Mouse (Mus musculus): Measurements from ENCODE around the gene Cntn5. TPM values are rescaled to one million over a fixed set of nuclear protein-coding genes. Genes with fewer than 3 reads are reported as not detected.

Cntn5 gene
- polyA plus RNA-seq, 1 experiment from 2014 or later, result 0.41 TPM

DNA sequence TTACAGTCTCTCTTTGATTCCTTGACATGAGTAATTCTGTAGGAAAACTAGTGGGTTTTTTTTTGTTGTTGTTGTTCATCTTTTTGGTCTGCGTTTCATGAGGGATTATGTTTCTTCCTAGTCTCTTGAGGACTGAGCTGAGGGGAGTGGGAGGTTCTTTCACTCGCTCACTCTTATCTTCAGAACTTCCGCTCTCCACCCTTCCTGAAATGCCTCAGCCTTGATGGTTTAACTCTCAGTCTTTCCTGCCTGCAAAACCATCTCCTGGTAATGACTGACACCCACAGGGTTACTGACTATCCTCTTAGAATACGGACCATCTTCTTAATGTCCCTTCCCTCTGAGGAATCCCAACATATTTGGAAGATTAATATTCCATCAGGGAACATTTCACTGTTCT is 382.0 kb downstream of the Cntn5 start:
- no peaks in the 10 kb centered on the region for H3K36me3 ChIP-seq (ENCODE audit: control insufficient read depth, insufficient read depth, low read length)
- H3K4me2 ChIP-seq (ENCODE audit: low read depth, low read length), result no peak overlapping the region
- no peaks in the 10 kb centered on the region for H3K4me1 ChIP-seq (ENCODE audit: control insufficient read depth, insufficient read depth, low read length)
- 65% methylated on average over 4 of the region's 4 CpGs for WGBS
- H3K9ac ChIP-seq (ENCODE audit: low read length), result no peak overlapping the region
- H3K4me3 ChIP-seq (replicated peaks; ENCODE audit: low read length), result no peak overlapping the region
- no peaks in the 10 kb centered on the region for H3K27me3 ChIP-seq (ENCODE audit: control insufficient read depth, insufficient read depth, low read length)
- H3K27ac ChIP-seq (ENCODE audit: low read length), result no peak overlapping the region
- no peak for ATAC-seq (ENCODE audit: insufficient read depth, low FRiP score)
- H3K9me3 ChIP-seq (replicated peaks; ENCODE audit: control insufficient read depth, low read length), result no peaks in the 10 kb centered on the region

DNA sequence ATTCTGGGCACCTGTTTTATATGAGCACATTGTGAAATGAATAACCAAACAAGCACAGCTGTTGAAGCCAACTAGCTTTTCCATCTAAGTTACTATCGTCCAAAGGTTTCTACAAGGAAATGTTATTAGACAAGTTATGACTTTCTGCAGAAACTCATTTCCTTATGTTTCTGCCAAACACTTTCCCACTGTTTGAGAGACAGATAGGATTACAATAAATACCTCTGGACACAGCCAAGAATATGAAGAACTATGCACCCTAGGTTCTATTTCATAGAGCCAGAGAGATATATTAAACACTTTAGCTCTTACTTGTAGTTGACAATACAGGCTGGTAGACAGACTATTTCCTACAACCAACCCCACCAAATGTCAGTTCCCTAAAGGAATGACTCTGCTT is 383.5 kb downstream of the Cntn5 start:
- H3K4me3 ChIP-seq (replicated peaks; ENCODE audit: low read length), result no peak overlapping the region
- ATAC-seq (ENCODE audit: insufficient read depth, low FRiP score), result no peak
- no peak overlapping the region for H3K27ac ChIP-seq (ENCODE audit: low read length)
- no peaks in the 10 kb centered on the region for H3K4me1 ChIP-seq (ENCODE audit: control insufficient read depth, insufficient read depth, low read length)
- H3K36me3 ChIP-seq (ENCODE audit: control insufficient read depth, insufficient read depth, low read length), result no peaks in the 10 kb centered on the region
- H3K9ac ChIP-seq (ENCODE audit: low read length), result no peak overlapping the region
- no peaks in the 10 kb centered on the region for H3K27me3 ChIP-seq (ENCODE audit: control insufficient read depth, insufficient read depth, low read length)
- H3K9me3 ChIP-seq (replicated peaks; ENCODE audit: control insufficient read depth, low read length), result no peaks in the 10 kb centered on the region
- H3K4me2 ChIP-seq (ENCODE audit: low read depth, low read length), result no peak overlapping the region
- WGBS, result 43% methylated on average over 1 of the region's 1 CpGs

DNA sequence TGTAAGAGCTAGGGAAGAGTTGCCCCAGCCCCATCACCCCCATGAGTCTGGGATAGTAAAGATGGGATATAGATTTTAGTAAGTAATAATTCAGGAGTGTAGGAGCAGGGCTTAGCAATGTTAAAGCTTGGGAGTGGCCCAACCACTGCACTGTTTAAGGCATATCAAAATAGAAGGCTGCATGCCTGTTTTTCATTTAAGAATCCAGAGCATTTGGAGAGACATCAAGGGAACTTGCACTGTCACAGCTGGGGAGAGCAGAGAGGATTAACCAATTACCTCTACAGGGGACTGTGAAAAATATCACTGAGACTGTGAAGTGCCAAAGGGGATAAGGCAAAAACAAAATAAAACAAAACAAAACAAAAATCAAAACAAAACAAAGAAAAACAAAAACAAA is 412.3 kb downstream of the Cntn5 start:
- Histone ChIP-seq H3K9me3 (replicated peaks; ENCODE audit: control insufficient read depth, low read length) (no peaks in the 10 kb centered on the region), H3K27ac (ENCODE audit: low read length) (no peak overlapping the region), H3K4me3 (replicated peaks; ENCODE audit: low read length) (no peak overlapping the region), H3K4me2 (ENCODE audit: low read depth, low read length) (no peak overlapping the region), H3K27me3 (ENCODE audit: control insufficient read depth, insufficient read depth, low read length) (no peaks in the 10 kb centered on the region), H3K9ac (ENCODE audit: low read length) (no peak overlapping the region), H3K36me3 (ENCODE audit: control insufficient read depth, insufficient read depth, low read length) (no peaks in the 10 kb centered on the region), H3K4me1 (ENCODE audit: control insufficient read depth, insufficient read depth, low read length) (no peaks in the 10 kb centered on the region)
- ATAC-seq (ENCODE audit: insufficient read depth, low FRiP score), result no peak

DNA sequence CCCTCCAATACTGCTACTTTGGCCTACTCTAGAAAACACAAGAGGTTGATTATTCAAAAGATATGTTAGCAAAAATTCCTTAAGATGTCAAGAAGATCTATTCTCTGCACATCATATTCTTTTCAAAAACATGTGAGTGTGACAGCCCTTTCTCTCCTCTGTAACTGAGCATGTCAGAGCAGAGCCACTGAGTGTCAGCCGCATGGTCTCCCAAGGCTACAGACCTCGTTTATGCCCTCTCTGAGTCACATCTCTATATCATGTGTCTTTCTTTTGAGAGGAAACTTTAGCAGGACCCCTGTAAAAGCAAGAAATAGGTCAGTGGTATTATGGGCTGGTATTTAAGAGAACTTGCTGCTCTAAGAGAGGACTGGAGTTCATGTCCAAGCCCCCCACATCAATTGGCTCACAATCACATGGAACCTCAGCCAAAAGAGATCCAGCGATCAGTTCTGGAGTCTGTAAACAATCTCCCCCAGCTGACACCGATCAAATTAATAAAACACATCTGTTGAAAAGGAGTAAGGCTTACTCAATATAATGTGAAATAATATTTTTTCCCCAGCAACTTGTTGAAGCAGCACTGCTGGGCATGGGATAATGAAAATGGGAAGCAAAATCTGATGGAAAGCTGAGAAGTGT is 433.0 kb downstream of the Cntn5 start:
- Histone ChIP-seq H3K9ac (ENCODE audit: low read length) (no peak overlapping the region), H3K4me1 (ENCODE audit: control insufficient read depth, insufficient read depth, low read length) (no peaks in the 10 kb centered on the region), H3K4me3 (replicated peaks; ENCODE audit: low read length) (no peak overlapping the region), H3K27ac (ENCODE audit: low read length) (0 out of 2 replicates have a peak overlapping the region, but pooled peaks have one; percentile 5), H3K4me2 (ENCODE audit: low read depth, low read length) (no peak overlapping the region), H3K36me3 (ENCODE audit: control insufficient read depth, insufficient read depth, low read length) (no peaks in the 10 kb centered on the region), H3K27me3 (ENCODE audit: control insufficient read depth, insufficient read depth, low read length) (no peaks in the 10 kb centered on the region), H3K9me3 (replicated peaks; ENCODE audit: control insufficient read depth, low read length) (no peaks in the 10 kb centered on the region)
- ATAC-seq (ENCODE audit: insufficient read depth, low FRiP score), result peak; percentile 76; the same call in 1 of the 2 replicates
- 39% methylated on average over 4 of the region's 4 CpGs for WGBS

DNA sequence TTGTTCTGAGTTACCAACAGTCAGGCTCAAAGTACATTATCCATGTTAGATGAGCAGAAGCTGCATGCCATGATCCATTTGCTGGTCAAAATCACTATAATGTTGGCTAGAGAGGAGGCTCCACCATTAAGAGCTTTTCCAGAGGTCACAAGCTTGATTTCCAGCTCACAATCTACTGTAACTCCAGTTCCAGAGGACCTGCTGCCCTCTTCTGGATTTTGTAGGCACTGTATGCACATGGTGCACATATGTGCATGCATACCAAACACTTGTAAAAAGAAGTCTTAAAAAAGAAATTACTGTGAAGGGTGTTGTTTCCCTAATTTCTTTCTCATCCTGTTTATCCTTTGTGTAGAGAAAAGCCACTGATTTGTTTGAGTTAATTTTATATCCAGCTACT is 439.8 kb downstream of the Cntn5 start:
- no peaks in the 10 kb centered on the region for H3K27me3 ChIP-seq (ENCODE audit: control insufficient read depth, insufficient read depth, low read length)

DNA sequence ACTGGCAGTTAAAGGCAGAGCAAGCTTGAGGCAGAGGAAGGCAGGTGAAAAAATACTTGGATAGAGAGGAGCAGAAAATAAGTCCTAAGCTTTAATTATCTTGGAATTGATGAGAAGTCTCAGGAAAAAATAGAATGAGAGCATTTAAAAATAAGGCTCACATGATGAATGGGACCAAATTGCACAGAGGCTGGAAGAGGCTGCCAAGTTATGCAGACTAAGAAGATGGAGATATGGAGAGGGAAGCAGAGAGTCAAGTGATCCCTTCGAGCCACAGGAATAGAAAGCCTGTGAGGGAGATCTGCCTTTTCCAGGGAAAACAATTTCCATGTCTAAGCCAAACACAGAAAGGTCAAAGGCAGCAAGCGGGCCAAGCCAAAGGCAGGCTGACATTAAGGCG is 446.7 kb downstream of the Cntn5 start:
- WGBS, result 32% methylated on average over 3 of the region's 3 CpGs

More for the DNA sequence above, 439.8 kb downstream of the Cntn5 start:
- H3K27ac ChIP-seq (ENCODE audit: low read length), result no peak overlapping the region
- H3K9ac ChIP-seq (ENCODE audit: low read length), result no peak overlapping the region
- H3K4me1 ChIP-seq (ENCODE audit: control insufficient read depth, insufficient read depth, low read length), result no peaks in the 10 kb centered on the region
- no peaks in the 10 kb centered on the region for H3K36me3 ChIP-seq (ENCODE audit: control insufficient read depth, insufficient read depth, low read length)
- no peak overlapping the region for H3K4me3 ChIP-seq (replicated peaks; ENCODE audit: low read length)
- no peak overlapping the region for H3K4me2 ChIP-seq (ENCODE audit: low read depth, low read length)
- no peak for ATAC-seq (ENCODE audit: insufficient read depth, low FRiP score)
- no peaks in the 10 kb centered on the region for H3K9me3 ChIP-seq (replicated peaks; ENCODE audit: control insufficient read depth, low read length)

DNA sequence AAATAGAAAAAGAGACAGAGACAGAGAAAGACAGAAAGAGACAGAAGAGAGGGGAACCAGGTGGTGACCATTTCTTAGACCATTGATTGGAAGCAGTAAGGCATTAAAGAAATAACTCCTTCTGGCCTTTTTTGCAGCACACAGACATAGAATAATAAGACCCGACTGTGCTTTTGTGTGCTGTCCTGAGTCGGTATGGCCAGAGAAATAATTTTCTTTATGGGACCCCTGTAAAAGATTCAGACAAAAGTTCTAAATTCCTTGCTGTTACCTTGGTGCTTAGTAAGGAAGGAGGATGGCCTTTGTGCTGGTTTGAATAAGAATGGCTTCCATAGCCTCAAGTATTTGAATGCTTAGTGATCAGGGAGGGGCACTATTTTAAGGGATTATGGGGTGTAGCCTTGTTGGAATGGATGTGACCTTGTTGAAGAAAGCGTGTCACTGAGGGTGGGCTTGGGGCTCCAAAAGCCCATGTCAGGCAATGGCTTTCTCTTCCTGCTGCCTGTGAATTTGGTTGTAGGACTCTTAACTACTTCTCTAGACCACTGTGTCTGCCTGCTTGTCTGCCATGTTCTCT is 455.5 kb downstream of the Cntn5 start:
- WGBS, result 74% methylated on average over 3 of the region's 3 CpGs
- Histone ChIP-seq H3K4me3 (replicated peaks; ENCODE audit: low read length) (no peak overlapping the region), H3K9me3 (replicated peaks; ENCODE audit: control insufficient read depth, low read length) (no peaks in the 10 kb centered on the region), H3K36me3 (ENCODE audit: control insufficient read depth, insufficient read depth, low read length) (no peaks in the 10 kb centered on the region), H3K27ac (ENCODE audit: low read length) (no peak overlapping the region), H3K27me3 (ENCODE audit: control insufficient read depth, insufficient read depth, low read length) (no peaks in the 10 kb centered on the region), H3K4me2 (ENCODE audit: low read depth, low read length) (no peak overlapping the region), H3K9ac (ENCODE audit: low read length) (no peak overlapping the region), H3K4me1 (ENCODE audit: control insufficient read depth, insufficient read depth, low read length) (no peaks in the 10 kb centered on the region)
- ATAC-seq (ENCODE audit: insufficient read depth, low FRiP score), result no peak

More for the DNA sequence above, 446.7 kb downstream of the Cntn5 start:
- no peaks in the 10 kb centered on the region for H3K27me3 ChIP-seq (ENCODE audit: control insufficient read depth, insufficient read depth, low read length)
- H3K4me3 ChIP-seq (replicated peaks; ENCODE audit: low read length), result no peak overlapping the region
- H3K27ac ChIP-seq (ENCODE audit: low read length), result no peak overlapping the region
- no peaks in the 10 kb centered on the region for H3K9me3 ChIP-seq (replicated peaks; ENCODE audit: control insufficient read depth, low read length)
- no peak overlapping the region for H3K9ac ChIP-seq (ENCODE audit: low read length)
- no peak for ATAC-seq (ENCODE audit: insufficient read depth, low FRiP score)
- no peak overlapping the region for H3K4me2 ChIP-seq (ENCODE audit: low read depth, low read length)
- no peaks in the 10 kb centered on the region for H3K36me3 ChIP-seq (ENCODE audit: control insufficient read depth, insufficient read depth, low read length)
- no peaks in the 10 kb centered on the region for H3K4me1 ChIP-seq (ENCODE audit: control insufficient read depth, insufficient read depth, low read length)

DNA sequence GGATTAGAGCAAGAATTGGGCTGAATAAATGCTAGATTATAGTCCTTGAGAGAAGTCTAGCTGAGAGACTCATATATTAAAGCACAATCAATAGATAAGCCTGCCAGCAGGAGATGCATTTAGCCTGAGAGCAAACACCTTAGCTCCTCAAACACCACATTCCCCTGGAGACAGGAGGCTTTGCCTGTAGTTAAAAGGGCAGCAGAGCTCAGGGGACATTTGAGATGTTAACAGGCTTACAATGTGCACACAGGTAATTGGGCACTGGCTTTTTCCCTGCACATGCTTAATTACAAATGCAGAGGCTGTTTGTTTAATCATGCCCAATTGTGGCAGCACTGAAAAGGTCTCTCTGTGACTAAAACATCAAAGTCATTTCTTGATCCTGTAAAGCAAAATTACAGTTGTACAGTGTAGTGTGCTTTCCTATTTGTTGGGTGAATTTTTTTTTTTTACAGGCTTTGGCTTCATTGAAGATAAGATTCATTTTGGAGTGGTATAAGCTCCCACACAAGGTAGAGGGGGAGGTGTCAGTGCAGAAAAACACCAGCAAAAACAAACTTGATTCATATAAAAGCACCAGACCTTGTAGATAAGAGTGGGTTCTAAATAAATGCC is 457.2 kb downstream of the Cntn5 start:
- Histone ChIP-seq H3K4me3 (replicated peaks; ENCODE audit: low read length) (no peak overlapping the region), H3K9ac (ENCODE audit: low read length) (no peak overlapping the region), H3K27me3 (ENCODE audit: control insufficient read depth, insufficient read depth, low read length) (no peaks in the 10 kb centered on the region), H3K9me3 (replicated peaks; ENCODE audit: control insufficient read depth, low read length) (no peaks in the 10 kb centered on the region), H3K4me1 (ENCODE audit: control insufficient read depth, insufficient read depth, low read length) (no peaks in the 10 kb centered on the region), H3K36me3 (ENCODE audit: control insufficient read depth, insufficient read depth, low read length) (no peaks in the 10 kb centered on the region), H3K4me2 (ENCODE audit: low read depth, low read length) (no peak overlapping the region), H3K27ac (ENCODE audit: low read length) (no peak overlapping the region)
- no peak for ATAC-seq (ENCODE audit: insufficient read depth, low FRiP score)

DNA sequence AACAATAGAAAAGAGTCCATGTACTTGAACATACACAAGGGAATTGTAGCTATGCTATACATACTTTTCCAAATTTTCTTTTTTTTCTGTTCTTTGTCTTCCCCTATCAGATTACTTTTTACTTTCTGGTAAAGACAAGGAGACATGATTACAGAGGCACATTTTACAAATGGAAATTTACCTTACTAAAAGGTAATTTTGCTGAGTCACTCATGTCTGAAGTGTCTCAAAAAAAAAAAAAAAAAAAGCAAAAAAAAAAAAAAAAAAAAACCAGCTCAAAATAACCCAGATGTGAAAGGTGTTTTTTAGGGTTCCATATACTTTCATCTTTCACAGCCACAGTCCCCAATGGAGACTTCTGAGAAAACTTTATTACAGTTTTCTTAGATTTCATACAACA is 492.5 kb downstream of the Cntn5 start:
- no peak for ATAC-seq (ENCODE audit: insufficient read depth, low FRiP score)
- no peak overlapping the region for H3K4me3 ChIP-seq (replicated peaks; ENCODE audit: low read length)
- no peaks in the 10 kb centered on the region for H3K27me3 ChIP-seq (ENCODE audit: control insufficient read depth, insufficient read depth, low read length)
- H3K27ac ChIP-seq (ENCODE audit: low read length), result no peak overlapping the region
- H3K9ac ChIP-seq (ENCODE audit: low read length), result no peak overlapping the region
- H3K4me2 ChIP-seq (ENCODE audit: low read depth, low read length), result no peak overlapping the region
- no peaks in the 10 kb centered on the region for H3K36me3 ChIP-seq (ENCODE audit: control insufficient read depth, insufficient read depth, low read length)
- H3K4me1 ChIP-seq (ENCODE audit: control insufficient read depth, insufficient read depth, low read length), result no peaks in the 10 kb centered on the region
- H3K9me3 ChIP-seq (replicated peaks; ENCODE audit: control insufficient read depth, low read length), result no peaks in the 10 kb centered on the region

Data from stomach, embryonic 16.5 days (tissue).